ENCODE assay signal across 8 mouse cellular contexts in the genomic region with DNA sequence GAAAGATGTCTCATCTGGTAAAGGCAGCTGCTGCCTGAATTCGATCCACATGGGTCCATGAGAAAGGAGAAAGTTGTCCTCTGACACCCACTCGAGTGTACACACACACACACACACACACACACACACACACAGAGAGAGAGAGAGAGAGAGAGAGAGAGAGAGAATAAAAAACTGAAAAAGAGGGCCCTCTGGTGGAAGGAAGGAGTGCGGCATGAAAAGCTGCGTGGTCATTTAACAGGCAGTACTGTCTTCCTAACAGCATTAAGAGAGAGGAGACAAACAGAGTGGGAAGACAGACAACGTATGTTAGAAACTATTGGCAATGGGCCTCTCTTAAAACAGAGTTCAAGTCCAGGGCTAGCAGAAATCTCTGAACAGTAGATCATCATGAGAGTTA. TPM values are rescaled to one million over a fixed set of nuclear protein-coding genes. Genes with fewer than 3 reads are reported as not detected.
DNase-seq lines count a peak whose midpoint lies in the region; ATAC-seq lines count a peak whose summit lies in the region.

No protein-coding gene starts in this region.

- 65% methylated on average over 5 of the region's 5 CpGs for WGBS in forebrain, embryonic 15.5 days
- WGBS in forebrain, embryonic 16.5 days, result 56% methylated on average over 5 of the region's 5 CpGs
- WGBS in midbrain, embryonic 14.5 days, result 58% methylated on average over 5 of the region's 5 CpGs
- 54% methylated on average over 5 of the region's 5 CpGs for WGBS in midbrain, embryonic 11.5 days
- 53% methylated on average over 5 of the region's 5 CpGs for WGBS in forebrain, embryonic 11.5 days

- no peak overlapping the region for H3K9ac ChIP-seq in forebrain, embryonic 15.5 days (replicated peaks)
- no peak overlapping the region for H3K9ac ChIP-seq in forebrain, embryonic 16.5 days (replicated peaks; ENCODE audit: low read depth, low read length)
- no peak overlapping the region for H3K9ac ChIP-seq in midbrain, embryonic 14.5 days (replicated peaks; ENCODE audit: low read length)
- H3K9ac ChIP-seq in midbrain, embryonic 11.5 days (ENCODE audit: low read length), result no peak overlapping the region
- no peak overlapping the region for H3K9ac ChIP-seq in forebrain, embryonic 11.5 days (ENCODE audit: low read length)

- no peaks in the 10 kb centered on the region for H3K27me3 ChIP-seq in forebrain, embryonic 15.5 days
- H3K27me3 ChIP-seq in forebrain, embryonic 16.5 days (replicated peaks; ENCODE audit: control insufficient read depth, insufficient read depth, low read length), result no peaks in the 10 kb centered on the region
- H3K27me3 ChIP-seq in midbrain, embryonic 14.5 days (ENCODE audit: control insufficient read depth, insufficient read depth, low read length), result no peaks in the 10 kb centered on the region
- H3K27me3 ChIP-seq in midbrain, embryonic 11.5 days (ENCODE audit: control insufficient read depth, insufficient read depth, low read length), result no peaks in the 10 kb centered on the region
- H3K27me3 ChIP-seq in forebrain, embryonic 11.5 days (ENCODE audit: control insufficient read depth, insufficient read depth, low read length), result no peaks in the 10 kb centered on the region

- H3K4me2 ChIP-seq in forebrain, embryonic 15.5 days (replicated peaks), result no peak overlapping the region
- no peak overlapping the region for H3K4me2 ChIP-seq in forebrain, embryonic 16.5 days (ENCODE audit: low read length)
- no peak overlapping the region for H3K4me2 ChIP-seq in midbrain, embryonic 14.5 days (ENCODE audit: low read length)
- H3K4me2 ChIP-seq in midbrain, embryonic 11.5 days, result no peak overlapping the region
- no peak overlapping the region for H3K4me2 ChIP-seq in forebrain, embryonic 11.5 days (ENCODE audit: low read depth, low read length, severe bottlenecking)

- H3K9me3 ChIP-seq in forebrain, embryonic 15.5 days, result no peaks in the 10 kb centered on the region
- no peaks in the 10 kb centered on the region for H3K9me3 ChIP-seq in forebrain, embryonic 16.5 days (ENCODE audit: control insufficient read depth, low read length)
- no peaks in the 10 kb centered on the region for H3K9me3 ChIP-seq in midbrain, embryonic 14.5 days (ENCODE audit: control insufficient read depth, low read length)
- H3K9me3 ChIP-seq in midbrain, embryonic 11.5 days (ENCODE audit: control insufficient read depth, low read length), result no peaks in the 10 kb centered on the region
- no peaks in the 10 kb centered on the region for H3K9me3 ChIP-seq in forebrain, embryonic 11.5 days (ENCODE audit: control insufficient read depth, low read length)

- H3K27ac ChIP-seq in forebrain, embryonic 15.5 days (replicated peaks), result no peak overlapping the region
- H3K27ac ChIP-seq in forebrain, embryonic 16.5 days (ENCODE audit: low read length), result no peak overlapping the region
- no peak overlapping the region for H3K27ac ChIP-seq in midbrain, embryonic 14.5 days (replicated peaks; ENCODE audit: low read depth, low read length)
- no peak overlapping the region for H3K27ac ChIP-seq in midbrain, embryonic 11.5 days (ENCODE audit: low read depth, low read length)
- H3K27ac ChIP-seq in forebrain, embryonic 11.5 days (ENCODE audit: low read depth, low read length), result no peak overlapping the region

- peak; percentile 38; the same call in 1 of the 2 replicates for ATAC-seq in forebrain, embryonic 15.5 days (replicated peaks)
- no peak for ATAC-seq in forebrain, embryonic 16.5 days
- no peak for ATAC-seq in midbrain, embryonic 14.5 days (ENCODE audit: low FRiP score, low TSS enrichment)
- no peak for ATAC-seq in midbrain, embryonic 11.5 days (ENCODE audit: low FRiP score)
- no peak for ATAC-seq in forebrain, embryonic 11.5 days (replicated peaks; ENCODE audit: low FRiP score)

- peaks cover 9% of the 10 kb centered on the region for H3K36me3 ChIP-seq in forebrain, embryonic 15.5 days
- H3K36me3 ChIP-seq in forebrain, embryonic 16.5 days (ENCODE audit: control insufficient read depth, insufficient read depth), result no peaks in the 10 kb centered on the region; the same call in 1 of the 2 replicates
- H3K36me3 ChIP-seq in midbrain, embryonic 14.5 days (ENCODE audit: control insufficient read depth, insufficient read depth, low read length), result peaks cover 17% of the 10 kb centered on the region; the same call in 1 of the 2 replicates
- no peaks in the 10 kb centered on the region for H3K36me3 ChIP-seq in midbrain, embryonic 11.5 days (ENCODE audit: control insufficient read depth, insufficient read depth, low read length)
- H3K36me3 ChIP-seq in forebrain, embryonic 11.5 days (ENCODE audit: control insufficient read depth, insufficient read depth, low read length), result no peaks in the 10 kb centered on the region

- no peaks in the 10 kb centered on the region for H3K4me1 ChIP-seq in forebrain, embryonic 15.5 days
- no peaks in the 10 kb centered on the region for H3K4me1 ChIP-seq in forebrain, embryonic 16.5 days (replicated peaks; ENCODE audit: control insufficient read depth, insufficient read depth, low read length)
- H3K4me1 ChIP-seq in midbrain, embryonic 14.5 days (ENCODE audit: control insufficient read depth, insufficient read depth, low read length), result no peaks in the 10 kb centered on the region
- H3K4me1 ChIP-seq in midbrain, embryonic 11.5 days (ENCODE audit: control insufficient read depth, insufficient read depth, low read length), result no peaks in the 10 kb centered on the region
- no peaks in the 10 kb centered on the region for H3K4me1 ChIP-seq in forebrain, embryonic 11.5 days (replicated peaks; ENCODE audit: control insufficient read depth, insufficient read depth, low read length)

- peak; percentile 36 for DNase-seq in midbrain, embryonic 14.5 days
- no peak for DNase-seq in midbrain, embryonic 11.5 days (ENCODE audit: low spot score, missing footprints)
- DNase-seq in kidney, postnatal 4 days, result peak; percentile 31 to 46
- DNase-seq in thymus, postnatal 10 days (ENCODE audit: low spot score in 2 of 2), result peak; percentile 32 to 56
- DNase-seq in forebrain, embryonic 11.5 days (ENCODE audit: low spot score), result no peak
- DNase-seq in gastrocnemius, postnatal 4 days (ENCODE audit: low spot score in 2 of 2), result no peak

- H3K4me3 ChIP-seq in forebrain, embryonic 15.5 days, result no peak overlapping the region
- H3K4me3 ChIP-seq in forebrain, embryonic 16.5 days (replicated peaks; ENCODE audit: low read length), result no peak overlapping the region
- no peak overlapping the region for H3K4me3 ChIP-seq in midbrain, embryonic 14.5 days (replicated peaks; ENCODE audit: low read depth, low read length)
- H3K4me3 ChIP-seq in midbrain, embryonic 11.5 days (ENCODE audit: low read depth, low read length), result no peak overlapping the region
- no peak overlapping the region for H3K4me3 ChIP-seq in forebrain, embryonic 11.5 days (ENCODE audit: low read depth, low read length)

RNA-seq across cellular contexts. Expression of a gene that starts 8.9 kb away (rescaled TPM):
- polyA plus RNA-seq in forebrain, embryonic 15.5 days (2015; fragmentation: Nextera tagmentation; extraction: Ambion mirVana), result 34.2 and 37.7 TPM in 2 replicates
- 34.5 and 36.8 TPM in 2 replicates for polyA plus RNA-seq in forebrain, embryonic 16.5 days (2015; fragmentation: Nextera tagmentation; extraction: Ambion mirVana)
- polyA plus RNA-seq in midbrain, embryonic 14.5 days (2014; fragmentation: Nextera tagmentation; extraction: Ambion mirVana), result 43.4 and 47.2 TPM in 2 replicates
- 61.7 and 67.2 TPM in 2 replicates for polyA plus RNA-seq in midbrain, embryonic 11.5 days (2014; fragmentation: Nextera tagmentation; extraction: Ambion mirVana)
- 46.2 and 53.7 TPM in 2 replicates for polyA plus RNA-seq in forebrain, embryonic 11.5 days (2014; fragmentation: Nextera tagmentation; extraction: Ambion mirVana)
- total RNA-seq in gastrocnemius, postnatal 4 days (2021), result 10 to 100 TPM; 23.4 to 27.4 TPM

RNA-seq across cellular contexts. Expression of a gene that starts 14.5 kb away (rescaled TPM):
- polyA plus RNA-seq in forebrain, embryonic 15.5 days (2015; fragmentation: Nextera tagmentation; extraction: Ambion mirVana), result 17.1 and 19.7 TPM in 2 replicates
- 17.5 and 19.0 TPM in 2 replicates for polyA plus RNA-seq in forebrain, embryonic 16.5 days (2015; fragmentation: Nextera tagmentation; extraction: Ambion mirVana)
- 14.0 and 17.7 TPM in 2 replicates for polyA plus RNA-seq in midbrain, embryonic 14.5 days (2014; fragmentation: Nextera tagmentation; extraction: Ambion mirVana)
- polyA plus RNA-seq in midbrain, embryonic 11.5 days (2014; fragmentation: Nextera tagmentation; extraction: Ambion mirVana), result 11.4 and 12.2 TPM in 2 replicates
- polyA plus RNA-seq in forebrain, embryonic 11.5 days (2014; fragmentation: Nextera tagmentation; extraction: Ambion mirVana), result 11.3 and 12.4 TPM in 2 replicates
- 1 to 10 TPM; 5.6 to 6.9 TPM for total RNA-seq in gastrocnemius, postnatal 4 days (2021)

Comparison
In these comparisons a context has a peak if more than half of its experiments do, and no peak if none do; other contexts are left out.
1. DNase-seq: peak in midbrain, embryonic 14.5 days (single experiment), kidney, postnatal 4 days (2 of 2) and thymus, postnatal 10 days (2 of 2); none in midbrain, embryonic 11.5 days (single experiment), forebrain, embryonic 11.5 days (single experiment) and gastrocnemius, postnatal 4 days (0 of 2).